21 mouse cellular contexts compared by ENCODE assay signal in genomic region chr13:37678251-37678650, GRCm38 (mm10).
DNase-seq lines count a peak whose midpoint lies in the region; ATAC-seq and TF ChIP-seq lines count a peak whose summit lies in the region.
"Had no signal": no experiment of that assay in that cellular context is flagged by ENCODE, and none has a peak within 500 bp of the region (broad histone marks: within the 10 kb centered on the region; RNA-seq: fewer than 3 reads in every experiment).

No protein-coding gene starts in this region.

- no peaks in the 10 kb centered on the region for H3K79me2 ChIP-seq in myocyte (ENCODE audit: control insufficient read depth, insufficient read depth)

- no peaks in the 10 kb centered on the region for H3K36me3 ChIP-seq in heart, embryonic 12.5 days
- H3K36me3 ChIP-seq in lung, embryonic 14.5 days (ENCODE audit: insufficient read depth): no peaks in the 10 kb centered on the region
- H3K36me3 ChIP-seq in myocyte (ENCODE audit: control insufficient read depth, insufficient read depth): no peaks in the 10 kb centered on the region
- H3K36me3 ChIP-seq: forebrain, embryonic 10.5 days; hindbrain, embryonic 13.5 days; limb, embryonic 13.5 days; liver, embryonic 13.5 days; midbrain, embryonic 12.5 days had no signal

- H3K27ac ChIP-seq in heart, embryonic 12.5 days (ENCODE audit: poor library complexity, severe bottlenecking): no peak overlapping the region
- no peak overlapping the region for H3K27ac ChIP-seq in lung, embryonic 14.5 days (ENCODE audit: low read depth)
- H3K27ac ChIP-seq: forebrain, embryonic 10.5 days; hindbrain, embryonic 13.5 days; limb, embryonic 13.5 days; liver, embryonic 13.5 days; midbrain, embryonic 12.5 days had no signal

- H3K9me3 ChIP-seq in heart, embryonic 12.5 days (replicated peaks): no peaks in the 10 kb centered on the region
- H3K9me3 ChIP-seq in lung, embryonic 14.5 days (ENCODE audit: low read depth, low read length): no peaks in the 10 kb centered on the region
- H3K9me3 ChIP-seq: forebrain, embryonic 10.5 days; hindbrain, embryonic 13.5 days; limb, embryonic 13.5 days; liver, embryonic 13.5 days; midbrain, embryonic 12.5 days had no signal

- 25% methylated on average over 12 of the region's 12 CpGs for WGBS in heart, embryonic 12.5 days
- WGBS in lung, embryonic 14.5 days: 44% methylated on average over 12 of the region's 12 CpGs
- 64% methylated on average over 12 of the region's 12 CpGs for WGBS in lung, adult 2 months

- no peak overlapping the region for H3K9ac ChIP-seq in heart, embryonic 12.5 days
- H3K9ac ChIP-seq in lung, embryonic 14.5 days: no peak overlapping the region
- H3K9ac ChIP-seq: hindbrain, embryonic 13.5 days; limb, embryonic 13.5 days; liver, embryonic 13.5 days; midbrain, embryonic 12.5 days had no signal

- no peak for ATAC-seq in heart, embryonic 12.5 days (ENCODE audit: insufficient number of reproducible peaks, low FRiP score)
- ATAC-seq in lung, embryonic 14.5 days (ENCODE audit: insufficient read depth): no peak
- ATAC-seq: activated CD4-positive, CD25-positive, alpha-beta regulatory T cell, adult 4 months; forebrain, embryonic 16.5 days; inflammation-experienced regulatory T-cells, adult 6 months had no signal

- no peak for TF ChIP-seq POLR2A in lung, adult 2 months (IDR thresholded peaks at IDR 0.05; ENCODE audit: borderline replicate concordance, extremely low read depth, low read depth, low read length)
- no peak for TF ChIP-seq POLR2A in myocyte (IDR thresholded peaks at IDR 0.05; ENCODE audit: insufficient read length, low read depth)

- no peak for TF ChIP-seq CTCF in lung, embryonic 14.5 days (IDR thresholded peaks at IDR 0.05; ENCODE audit: low read depth)
- TF ChIP-seq CTCF in lung, adult 2 months (IDR thresholded peaks at IDR 0.05; ENCODE audit: insufficient read depth, low read length): no peak

- H3ac ChIP-seq in myocyte (ENCODE audit: control insufficient read depth, insufficient read length): no peak overlapping the region

- H3K27me3 ChIP-seq in heart, embryonic 12.5 days (replicated peaks): no peaks in the 10 kb centered on the region
- H3K27me3 ChIP-seq in lung, embryonic 14.5 days (ENCODE audit: insufficient read depth, low read length): no peaks in the 10 kb centered on the region
- no peaks in the 10 kb centered on the region for H3K27me3 ChIP-seq in myocyte (ENCODE audit: control insufficient read depth, insufficient read depth, insufficient read length)
- H3K27me3 ChIP-seq: hindbrain, embryonic 13.5 days; limb, embryonic 13.5 days; liver, embryonic 13.5 days; midbrain, embryonic 12.5 days had no signal

- DNase-seq in heart, adult 9 months (ENCODE audit: low spot score in 2 of 2): no peak
- DNase-seq in lung, embryonic 14.5 days: peak; percentile 24
- DNase-seq in lung, adult 2 months: no peak
- peak; percentile 30 to 46 for DNase-seq in gastrocnemius, adult 8-10 months (ENCODE audit: low spot score in 2 of 2)
- DNase-seq in liver: no peak
- DNase-seq: adrenal gland, adult 8-10 months; cerebellum, adult 8-10 months; kidney, adult 18-20 months; layer of hippocampus, adult 9-11 months; liver, embryonic 13.5 days; right cerebral cortex, postnatal 14 days; spleen, adult 18-20 months had no signal

- H3K4me1 ChIP-seq in heart, embryonic 12.5 days (replicated peaks): peaks cover 30% of the 10 kb centered on the region
- H3K4me1 ChIP-seq in lung, embryonic 14.5 days (ENCODE audit: insufficient read depth): no peaks in the 10 kb centered on the region
- no peaks in the 10 kb centered on the region for H3K4me1 ChIP-seq in lung, adult 2 months (ENCODE audit: control insufficient read depth, insufficient read depth, low read length)

- no peak overlapping the region for H3K4me3 ChIP-seq in heart, embryonic 12.5 days
- H3K4me3 ChIP-seq in lung, embryonic 14.5 days (ENCODE audit: low read depth, low read length): no peak overlapping the region
- H3K4me3 ChIP-seq in lung, adult 2 months (replicated peaks; ENCODE audit: extremely low read depth, low read depth, low read length): no peak overlapping the region
- H3K4me3 ChIP-seq in myocyte: no peak overlapping the region
- H3K4me3 ChIP-seq: forebrain, embryonic 10.5 days; hindbrain, embryonic 13.5 days; limb, embryonic 13.5 days; liver, embryonic 13.5 days; midbrain, embryonic 12.5 days had no signal

- H3K4me2 ChIP-seq in heart, embryonic 12.5 days: peak overlapping the region; percentile 39
- no peak overlapping the region for H3K4me2 ChIP-seq in lung, embryonic 14.5 days
- H3K4me2 ChIP-seq in myocyte (ENCODE audit: low read depth): peak overlapping the region; percentile 64
- H3K4me2 ChIP-seq: hindbrain, embryonic 13.5 days; limb, embryonic 13.5 days; liver, embryonic 13.5 days; midbrain, embryonic 12.5 days had no signal

TF ChIP-seq in myocyte, 11 proteins besides CTCF, POLR2A, EP300 and RAD21:
- no peak for TF ChIP-seq REST (IDR thresholded peaks at IDR 0.05; ENCODE audit: insufficient read depth, insufficient read length)
- peak; percentile 73 to 86 (median 83) for TF ChIP-seq MYOD1 (IDR thresholded peaks at IDR 0.05; ENCODE audit: control insufficient read depth in 1 of 3, insufficient read length in 2 of 3, low read depth in 2 of 3)
- peak; percentile 66 to 92 (median 88) for TF ChIP-seq MYOG (IDR thresholded peaks at IDR 0.05; ENCODE audit: control insufficient read depth in 1 of 3, insufficient read depth in 1 of 3, insufficient read length in 2 of 3, low read depth in 2 of 3)
- no peak for TF ChIP-seq TCF3 (IDR thresholded peaks at IDR 0.05; ENCODE audit: insufficient read length, low read depth)
- no peak for TF ChIP-seq MAX (IDR thresholded peaks at IDR 0.05; ENCODE audit: low read depth)
- TF ChIP-seq E2F4 (IDR thresholded peaks at IDR 0.05; ENCODE audit: insufficient read depth): no peak
- peak; percentile 81 for TF ChIP-seq TCF12 (IDR thresholded peaks at IDR 0.05; ENCODE audit: insufficient read depth, poor library complexity, severe bottlenecking)
- no peak for TF ChIP-seq POLR2AphosphoS2 (IDR thresholded peaks at IDR 0.05; ENCODE audit: insufficient read length, low read depth)

Comparison
In these comparisons a context has a peak if more than half of its experiments do, and no peak if none do; other contexts are left out.
1. DNase-seq: peak in lung, embryonic 14.5 days (single experiment) and gastrocnemius, adult 8-10 months (2 of 2); none in heart, adult 9 months (0 of 2), lung, adult 2 months (single experiment) and liver (single experiment).